Mouse (Mus musculus): ENCODE measurements around the gene Rprd2. TPM values are rescaled to one million over a fixed set of nuclear protein-coding genes. Genes with fewer than 3 reads are reported as not detected.
"Not testable (repeated sequence)": the region's sequence is repeated elsewhere in the genome, so short reads cannot be mapped to it uniquely, and the experiment has no call there.

Rprd2 gene
- polyA plus RNA-seq, 1 experiment from 2014 or later = 22.4 TPM

- not testable (repeated sequence) for ATAC-seq (ENCODE audit: low FRiP score); H3K9ac ChIP-seq (ENCODE audit: low read length); H3K4me1 ChIP-seq (ENCODE audit: control insufficient read depth, insufficient read depth, low read length); H3K4me2 ChIP-seq; H3K27me3 ChIP-seq (ENCODE audit: control insufficient read depth, insufficient read depth, low read length); H3K27ac ChIP-seq (ENCODE audit: low read depth, low read length); H3K4me3 ChIP-seq (ENCODE audit: low read depth, low read length); H3K36me3 ChIP-seq (ENCODE audit: control insufficient read depth, insufficient read depth, low read length); H3K9me3 ChIP-seq (ENCODE audit: control insufficient read depth, low read length); DNase-seq (ENCODE audit: low spot score, missing footprints)
- 93% methylated on average over 3 of the region's 3 CpGs for WGBS
These were observed 39.6 kb upstream of the Rprd2 start for GRCm38 (mm10) chr3:95858278-95858677.

- H3K4me1 ChIP-seq (ENCODE audit: control insufficient read depth, insufficient read depth, low read length); H3K4me2 ChIP-seq; H3K27me3 ChIP-seq (ENCODE audit: control insufficient read depth, insufficient read depth, low read length); H3K36me3 ChIP-seq (ENCODE audit: control insufficient read depth, insufficient read depth, low read length); DNase-seq (ENCODE audit: low spot score, missing footprints); H3K9ac ChIP-seq (ENCODE audit: low read length); ATAC-seq (ENCODE audit: low FRiP score); H3K4me3 ChIP-seq (ENCODE audit: low read depth, low read length); H3K27ac ChIP-seq (ENCODE audit: low read depth, low read length); H3K9me3 ChIP-seq (ENCODE audit: control insufficient read depth, low read length): not testable (repeated sequence)
- WGBS = 100% methylated on average over 1 of the region's 1 CpGs
These were observed 38.4 kb upstream of the Rprd2 start for GRCm38 (mm10) chr3:95857050-95857449.

GRCm38 (mm10) chr3:95856115-95856514 lies 37.5 kb upstream of the Rprd2 start:
- Histone ChIP-seq H3K27ac (ENCODE audit: low read depth, low read length) (peak overlapping the region; percentile 61; the same call in 1 of the 2 replicates), H3K27me3 (ENCODE audit: control insufficient read depth, insufficient read depth, low read length) (no peaks in the 10 kb centered on the region), H3K36me3 (ENCODE audit: control insufficient read depth, insufficient read depth, low read length) (peaks cover 10% of the 10 kb centered on the region), H3K9me3 (ENCODE audit: control insufficient read depth, low read length) (no peaks in the 10 kb centered on the region), H3K4me3 (ENCODE audit: low read depth, low read length) (peak overlapping the region; percentile 90), H3K4me1 (ENCODE audit: control insufficient read depth, insufficient read depth, low read length) (peaks cover 6% of the 10 kb centered on the region; the same call in 1 of the 2 replicates), H3K4me2 (peak overlapping the region; percentile 70), H3K9ac (ENCODE audit: low read length) (peak overlapping the region; percentile 89)
- peak; percentile 91 for DNase-seq (ENCODE audit: low spot score, missing footprints)
- 28% methylated on average over 7 of the region's 7 CpGs for WGBS
- ATAC-seq (ENCODE audit: low FRiP score) = peak; percentile 33; the same call in 1 of the 2 replicates

GRCm38 (mm10) chr3:95855502-95856089 lies 36.9 kb upstream of the Rprd2 start, which contains the start of gene Prpf3:
Gene Prpf3, minus strand, starts transcription at chr3:95855885.
- H3K4me2 ChIP-seq = peak within 1 kb of the TSS; percentile 70
- ATAC-seq (ENCODE audit: low FRiP score) = peak; percentile 99
- H3K27ac ChIP-seq (ENCODE audit: low read depth, low read length) = peak within 1 kb of the TSS; percentile 61; the same call in 1 of the 2 replicates

GRCm38 (mm10) chr3:95851317-95851716 lies 32.7 kb upstream of the Rprd2 start:
- Histone ChIP-seq H3K4me1 (ENCODE audit: control insufficient read depth, insufficient read depth, low read length) (peaks cover 6% of the 10 kb centered on the region; the same call in 1 of the 2 replicates), H3K36me3 (ENCODE audit: control insufficient read depth, insufficient read depth, low read length) (peaks cover 29% of the 10 kb centered on the region), H3K4me3 (ENCODE audit: low read depth, low read length) (no peak overlapping the region), H3K4me2 (no peak overlapping the region), H3K9ac (ENCODE audit: low read length) (no peak overlapping the region), H3K9me3 (ENCODE audit: control insufficient read depth, low read length) (no peaks in the 10 kb centered on the region), H3K27me3 (ENCODE audit: control insufficient read depth, insufficient read depth, low read length) (no peaks in the 10 kb centered on the region), H3K27ac (ENCODE audit: low read depth, low read length) (no peak overlapping the region)
- WGBS = 97% methylated on average over 8 of the region's 8 CpGs
- DNase-seq (ENCODE audit: low spot score, missing footprints) (no peak), ATAC-seq (ENCODE audit: low FRiP score) (no peak)

More at GRCm38 (mm10) chr3:95855502-95856089, 36.9 kb upstream of the Rprd2 start, which contains the start of gene Prpf3:
- WGBS = under 1% methylated on average over 56 of the region's 56 CpGs
- no peaks in the 10 kb centered on the region for H3K9me3 ChIP-seq (ENCODE audit: control insufficient read depth, low read length)
- H3K9ac ChIP-seq (ENCODE audit: low read length) = peak within 1 kb of the TSS; percentile 89
- peak within 1 kb of the TSS; percentile 90 for H3K4me3 ChIP-seq (ENCODE audit: low read depth, low read length)
- no peaks in the 10 kb centered on the region for H3K27me3 ChIP-seq (ENCODE audit: control insufficient read depth, insufficient read depth, low read length)
- H3K4me1 ChIP-seq (ENCODE audit: control insufficient read depth, insufficient read depth, low read length) = peaks cover 6% of the 10 kb centered on the region; the same call in 1 of the 2 replicates
- H3K36me3 ChIP-seq (ENCODE audit: control insufficient read depth, insufficient read depth, low read length) = peaks cover 13% of the 10 kb centered on the region
- DNase-seq (ENCODE audit: low spot score, missing footprints) = peak; percentile 99

- Histone ChIP-seq H3K9me3 (ENCODE audit: control insufficient read depth, low read length) (no peaks in the 10 kb centered on the region), H3K36me3 (ENCODE audit: control insufficient read depth, insufficient read depth, low read length) (peaks cover 34% of the 10 kb centered on the region), H3K4me2 (no peak overlapping the region), H3K4me1 (ENCODE audit: control insufficient read depth, insufficient read depth, low read length) (peaks cover 6% of the 10 kb centered on the region; the same call in 1 of the 2 replicates), H3K27ac (ENCODE audit: low read depth, low read length) (no peak overlapping the region), H3K27me3 (ENCODE audit: control insufficient read depth, insufficient read depth, low read length) (no peaks in the 10 kb centered on the region), H3K4me3 (ENCODE audit: low read depth, low read length) (no peak overlapping the region), H3K9ac (ENCODE audit: low read length) (no peak overlapping the region)
- 86% methylated on average over 4 of the region's 4 CpGs for WGBS
- ATAC-seq (ENCODE audit: low FRiP score) (no peak), DNase-seq (ENCODE audit: low spot score, missing footprints) (no peak)
These were observed 31.9 kb upstream of the Rprd2 start for GRCm38 (mm10) chr3:95850611-95851010.

GRCm38 (mm10) chr3:95842503-95843214 lies 24.0 kb upstream of the Rprd2 start:
- Histone ChIP-seq H3K9ac (ENCODE audit: low read length) (no peak overlapping the region), H3K4me2 (no peak overlapping the region), H3K27ac (ENCODE audit: low read depth, low read length) (no peak overlapping the region), H3K4me3 (ENCODE audit: low read depth, low read length) (no peak overlapping the region), H3K36me3 (ENCODE audit: control insufficient read depth, insufficient read depth, low read length) (peaks cover 30% of the 10 kb centered on the region), H3K27me3 (ENCODE audit: control insufficient read depth, insufficient read depth, low read length) (no peaks in the 10 kb centered on the region), H3K9me3 (ENCODE audit: control insufficient read depth, low read length) (no peaks in the 10 kb centered on the region), H3K4me1 (ENCODE audit: control insufficient read depth, insufficient read depth, low read length) (no peaks in the 10 kb centered on the region)
- DNase-seq (ENCODE audit: low spot score, missing footprints) (no peak), ATAC-seq (ENCODE audit: low FRiP score) (no peak)
- WGBS = 93% methylated on average over 3 of the region's 3 CpGs

- Histone ChIP-seq H3K36me3 (ENCODE audit: control insufficient read depth, insufficient read depth, low read length) (peaks cover 23% of the 10 kb centered on the region), H3K27me3 (ENCODE audit: control insufficient read depth, insufficient read depth, low read length) (no peaks in the 10 kb centered on the region), H3K4me3 (ENCODE audit: low read depth, low read length) (no peak overlapping the region), H3K9ac (ENCODE audit: low read length) (no peak overlapping the region), H3K27ac (ENCODE audit: low read depth, low read length) (no peak overlapping the region), H3K9me3 (ENCODE audit: control insufficient read depth, low read length) (no peaks in the 10 kb centered on the region), H3K4me2 (no peak overlapping the region), H3K4me1 (ENCODE audit: control insufficient read depth, insufficient read depth, low read length) (no peaks in the 10 kb centered on the region)
- ATAC-seq (ENCODE audit: low FRiP score) (no peak), DNase-seq (ENCODE audit: low spot score, missing footprints) (no peak)
- WGBS = 96% methylated on average over 2 of the region's 2 CpGs
These were observed 20.6 kb upstream of the Rprd2 start for GRCm38 (mm10) chr3:95839250-95839649.

- H3K4me3 ChIP-seq (ENCODE audit: low read depth, low read length) = no peak overlapping the region
- 94% methylated on average over 4 of the region's 4 CpGs for WGBS
- H3K27ac ChIP-seq (ENCODE audit: low read depth, low read length) = no peak overlapping the region
- no peaks in the 10 kb centered on the region for H3K9me3 ChIP-seq (ENCODE audit: control insufficient read depth, low read length)
- H3K36me3 ChIP-seq (ENCODE audit: control insufficient read depth, insufficient read depth, low read length) = peaks cover 32% of the 10 kb centered on the region
- no peak overlapping the region for H3K4me2 ChIP-seq
- H3K27me3 ChIP-seq (ENCODE audit: control insufficient read depth, insufficient read depth, low read length) = no peaks in the 10 kb centered on the region
- no peak for ATAC-seq (ENCODE audit: low FRiP score)
- no peaks in the 10 kb centered on the region for H3K4me1 ChIP-seq (ENCODE audit: control insufficient read depth, insufficient read depth, low read length)
- H3K9ac ChIP-seq (ENCODE audit: low read length) = no peak overlapping the region
- DNase-seq (ENCODE audit: low spot score, missing footprints) = no peak
These were observed 10.4 kb upstream of the Rprd2 start for GRCm38 (mm10) chr3:95829053-95829452.

All from midbrain, embryonic 11.5 days (tissue).